Mouse (Mus musculus): ENCODE measurements around the gene Gm28044. TPM values are rescaled to one million over a fixed set of nuclear protein-coding genes. Genes with fewer than 3 reads are reported as not detected.

Gm28044 gene
- polyA plus RNA-seq, 1 experiment from 2014 or later: not detected

DNA sequence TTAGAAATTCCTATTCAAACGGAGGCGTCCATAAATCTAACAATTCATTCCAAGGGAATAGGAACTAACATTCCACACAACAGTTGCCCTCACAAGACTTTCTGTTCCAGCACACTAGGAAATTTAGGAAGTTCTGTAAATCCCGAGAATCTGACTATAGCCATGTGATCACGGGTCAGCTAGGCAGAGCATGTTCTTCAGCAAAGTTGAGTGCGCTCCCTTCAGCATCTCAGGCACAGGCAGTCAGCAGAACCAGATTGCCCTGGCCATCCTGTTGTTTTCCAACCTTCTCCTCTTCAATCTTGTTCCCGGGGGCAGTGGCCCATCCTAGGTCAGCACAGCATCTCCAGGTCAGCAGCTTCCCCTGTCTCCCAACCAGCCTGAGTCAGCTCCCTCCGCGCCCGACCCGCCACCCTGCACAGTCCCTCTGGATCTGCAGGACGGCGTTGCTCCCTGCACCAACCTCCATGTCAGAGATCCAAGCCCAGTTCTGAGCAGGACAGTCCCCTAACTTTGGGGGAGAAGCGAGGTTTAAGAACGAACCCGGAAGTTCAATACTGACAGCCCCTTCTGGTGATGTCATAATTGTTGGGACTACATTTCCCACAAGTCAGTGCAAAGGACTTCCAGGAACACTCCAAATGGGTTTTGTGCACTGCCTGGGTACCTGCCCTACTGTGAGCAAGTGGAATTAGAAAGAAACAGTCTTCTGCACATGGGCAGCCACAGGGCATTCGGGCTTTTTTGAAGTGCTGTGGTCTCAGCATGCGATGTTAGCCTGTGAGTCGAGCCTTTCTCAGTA, 91.6 kb downstream of the Gm28044 start:
- H3K27ac ChIP-seq: peak overlapping the region; percentile 65
- H3K4me3 ChIP-seq (ENCODE audit: inconsistent target): peak overlapping the region; percentile 81
- peaks cover 24% of the 10 kb centered on the region; the same call in 1 of the 2 replicates for H3K79me2 ChIP-seq (ENCODE audit: inconsistent target)
- H3K36me3 ChIP-seq (ENCODE audit: inconsistent target): no peaks in the 10 kb centered on the region
- WGBS (ENCODE audit: missing documents): 10% methylated on average over 18 of the region's 18 CpGs

Other genes starting within 250 kb of the Gm28044 start
- 0.95 to 1.3 TPM (median 1.1 TPM) in 3 replicates for gene Rslcan18, start 244.3 kb downstream of the Gm28044 start, polyA plus RNA-seq (2018)
- 1.9 to 4.9 TPM (median 2.7 TPM) in 3 replicates for gene Zfp759, start 238.9 kb downstream of the Gm28044 start, polyA plus RNA-seq (2018)
- 6.0 to 10.7 TPM (median 8.7 TPM) in 3 replicates for gene Rsl1, start 187.4 kb downstream of the Gm28044 start, polyA plus RNA-seq (2018)
- 4.4 to 6.6 TPM (median 5.4 TPM) in 3 replicates for gene Zfp455, start 166.0 kb downstream of the Gm28044 start, polyA plus RNA-seq (2018)
- gene Zfp458, start 82.1 kb downstream of the Gm28044 start, polyA plus RNA-seq (2018): 1.3 to 2.5 TPM (median 1.3 TPM) in 3 replicates
- gene Zfp457, start 54.1 kb downstream of the Gm28044 start, polyA plus RNA-seq (2018): not detected in 3 replicates
- 2.8 to 5.1 TPM (median 3.8 TPM) in 3 replicates for gene Zfp595, start 28.0 kb downstream of the Gm28044 start, polyA plus RNA-seq (2018)
- 2.7 to 4.7 TPM (median 4.4 TPM) in 3 replicates for gene Zfp953, start 69 bp upstream of the Gm28044 start, polyA plus RNA-seq (2018)
- 0.44 to 0.63 TPM in 2 of 3 replicates, not detected in the other for gene Gm28041, start 15.2 kb upstream of the Gm28044 start, polyA plus RNA-seq (2018)
- gene Zfp456, start 15.3 kb upstream of the Gm28044 start, polyA plus RNA-seq (2018): 2.0 to 3.9 TPM (median 3.4 TPM) in 3 replicates
- 6.7 to 16.2 TPM (median 12.5 TPM) in 3 replicates for gene Zfp429, start 39.3 kb upstream of the Gm28044 start, polyA plus RNA-seq (2018)
- 0.06 to 0.61 TPM (median 0.37 TPM) in 3 replicates for gene Zfp459, start 60.9 kb upstream of the Gm28044 start, polyA plus RNA-seq (2018)
- gene Zfp874a, start 91.1 kb upstream of the Gm28044 start, polyA plus RNA-seq (2018): 6.3 to 10.0 TPM (median 9.7 TPM) in 3 replicates
- gene Zfp874b, start 123.7 kb upstream of the Gm28044 start, polyA plus RNA-seq (2018): 4.9 to 9.3 TPM (median 7.7 TPM) in 3 replicates
- 4.4 to 10.5 TPM (median 6.7 TPM) in 3 replicates for gene Zfp58, start 140.0 kb upstream of the Gm28044 start, polyA plus RNA-seq (2018)
- gene Gm26965, start 165.6 kb upstream of the Gm28044 start, polyA plus RNA-seq (2018): not detected in 3 replicates
- 19.6 to 25.6 TPM (median 21.4 TPM) in 3 replicates for gene Zfp87, start 165.6 kb upstream of the Gm28044 start, polyA plus RNA-seq (2018)
- gene Zfp748, start 193.3 kb upstream of the Gm28044 start, polyA plus RNA-seq (2018): 5.2 to 6.7 TPM (median 6.2 TPM) in 3 replicates
- 9.1 to 16.7 TPM (median 9.3 TPM) in 3 replicates for gene Zfp729b, start 249.2 kb upstream of the Gm28044 start, polyA plus RNA-seq (2018)